Mouse (Mus musculus): Measurements from ENCODE around the gene Fcho2. TPM values are rescaled to one million over a fixed set of nuclear protein-coding genes. Genes with fewer than 3 reads are reported as not detected.

Gene Fcho2
- total RNA-seq, 2 experiments from 2014 or later = 21.2 to 26.9 TPM

- TF ChIP-seq CTCF (IDR thresholded peaks at IDR 0.05) = no peak
- no peak for DNase-seq
- H3K27ac ChIP-seq = no peak overlapping the region
- H3K4me3 ChIP-seq = no peak overlapping the region
- intact Hi-C loops (cut with DNase I) = no loop called here
These were observed 22.4 kb downstream of the Fcho2 start for GRCm38 (mm10) chr13:98792864-98793263.

- H3K4me3 ChIP-seq = no peak overlapping the region
- TF ChIP-seq CTCF (IDR thresholded peaks at IDR 0.05) = no peak
- no peak overlapping the region for H3K27ac ChIP-seq
- intact Hi-C loops (cut with DNase I) = no loop called here
- DNase-seq = no peak
These were observed 23.6 kb downstream of the Fcho2 start for GRCm38 (mm10) chr13:98791693-98792092.

GRCm38 (mm10) chr13:98786970-98787685, 28.1 kb downstream of the Fcho2 start:
- no peak overlapping the region for H3K4me3 ChIP-seq
- no peak for TF ChIP-seq CTCF (IDR thresholded peaks at IDR 0.05)
- no peak for DNase-seq
- no peak overlapping the region for H3K27ac ChIP-seq
- intact Hi-C loops (cut with DNase I) = loop anchor here (5.0 kb wide), 1 partner anchor 760 kb away; no protein-coding TSS in a partner anchor

GRCm38 (mm10) chr13:98777959-98778358, 37.3 kb downstream of the Fcho2 start:
- intact Hi-C loops (cut with DNase I) = no loop called here
- no peak for TF ChIP-seq CTCF (IDR thresholded peaks at IDR 0.05)
- Histone ChIP-seq H3K27ac (no peak overlapping the region), H3K4me3 (no peak overlapping the region)
- no peak for DNase-seq

- DNase-seq = no peak
- no peak overlapping the region for H3K4me3 ChIP-seq
- intact Hi-C loops (cut with DNase I) = no loop called here
- no peak overlapping the region for H3K27ac ChIP-seq
- TF ChIP-seq CTCF (IDR thresholded peaks at IDR 0.05) = no peak
These were observed 43.8 kb downstream of the Fcho2 start for GRCm38 (mm10) chr13:98771484-98771883.

- H3K4me3 ChIP-seq = no peak overlapping the region
- intact Hi-C loops (cut with DNase I) = loop anchor here (5.0 kb wide), 1 partner anchor 34 kb away; no protein-coding TSS in a partner anchor
- H3K27ac ChIP-seq = no peak overlapping the region
- no peak for TF ChIP-seq CTCF (IDR thresholded peaks at IDR 0.05)
- peak; percentile 82 for DNase-seq
These were observed 46.9 kb downstream of the Fcho2 start for GRCm38 (mm10) chr13:98768329-98768728.

- Histone ChIP-seq H3K27ac (no peak overlapping the region), H3K4me3 (no peak overlapping the region)
- intact Hi-C loops (cut with DNase I) = no loop called here
- no peak for TF ChIP-seq CTCF (IDR thresholded peaks at IDR 0.05)
- DNase-seq = no peak
These were observed 53.5 kb downstream of the Fcho2 start for GRCm38 (mm10) chr13:98761771-98762170.

GRCm38 (mm10) chr13:98755886-98756285, 59.4 kb downstream of the Fcho2 start:
- no peak for DNase-seq
- H3K4me3 ChIP-seq = no peak overlapping the region
- TF ChIP-seq CTCF (IDR thresholded peaks at IDR 0.05) = no peak
- intact Hi-C loops (cut with DNase I) = no loop called here
- no peak overlapping the region for H3K27ac ChIP-seq

GRCm38 (mm10) chr13:98744679-98745078, 70.6 kb downstream of the Fcho2 start:
- DNase-seq = no peak
- intact Hi-C loops (cut with DNase I) = no loop called here
- Histone ChIP-seq H3K27ac (no peak overlapping the region), H3K4me3 (no peak overlapping the region)
- TF ChIP-seq CTCF (IDR thresholded peaks at IDR 0.05) = no peak

- no peak for TF ChIP-seq CTCF (IDR thresholded peaks at IDR 0.05)
- intact Hi-C loops (cut with DNase I) = no loop called here
- Histone ChIP-seq H3K4me3 (no peak overlapping the region), H3K27ac (no peak overlapping the region)
- DNase-seq = no peak
These were observed 71.4 kb downstream of the Fcho2 start for GRCm38 (mm10) chr13:98743829-98744228.

- intact Hi-C loops (cut with DNase I) = no loop called here
- H3K27ac ChIP-seq = no peak overlapping the region
- H3K4me3 ChIP-seq = no peak overlapping the region
- no peak for TF ChIP-seq CTCF (IDR thresholded peaks at IDR 0.05)
- no peak for DNase-seq
These were observed 72.0 kb downstream of the Fcho2 start for GRCm38 (mm10) chr13:98743214-98743613.

- Histone ChIP-seq H3K4me3 (no peak overlapping the region), H3K27ac (no peak overlapping the region)
- intact Hi-C loops (cut with DNase I) = no loop called here
- no peak for DNase-seq
- no peak for TF ChIP-seq CTCF (IDR thresholded peaks at IDR 0.05)
These were observed 77.0 kb downstream of the Fcho2 start for GRCm38 (mm10) chr13:98738213-98738612.

- intact Hi-C loops (cut with DNase I) = no loop called here
- Histone ChIP-seq H3K27ac (no peak overlapping the region), H3K4me3 (no peak overlapping the region)
- DNase-seq = no peak
- no peak for TF ChIP-seq CTCF (IDR thresholded peaks at IDR 0.05)
These were observed 82.0 kb downstream of the Fcho2 start for GRCm38 (mm10) chr13:98733292-98733691.
